Mouse (Mus musculus): ENCODE results near the gene Nepn. TPM values are rescaled to one million over a fixed set of nuclear protein-coding genes. Genes with fewer than 3 reads are reported as not detected.

Gene Nepn
- polyA plus RNA-seq, 1 experiment from 2014 or later: not detected

- DNase-seq (ENCODE audit: low spot score) (no peak), ATAC-seq (ENCODE audit: low FRiP score) (no peak)
- Histone ChIP-seq H3K4me1 (replicated peaks; ENCODE audit: control insufficient read depth, insufficient read depth, low read length) (no peaks in the 10 kb centered on the region), H3K4me2 (replicated peaks; ENCODE audit: low read depth, low read length) (no peak overlapping the region), H3K27me3 (ENCODE audit: control insufficient read depth, insufficient read depth, low read length) (no peaks in the 10 kb centered on the region), H3K9ac (ENCODE audit: low read depth, low read length) (no peak overlapping the region), H3K27ac (ENCODE audit: low read depth, low read length) (no peak overlapping the region), H3K36me3 (ENCODE audit: control insufficient read depth, insufficient read depth, low read length) (peaks cover 7% of the 10 kb centered on the region; the same call in 1 of the 2 replicates), H3K4me3 (ENCODE audit: low read depth, low read length) (no peak overlapping the region), H3K9me3 (ENCODE audit: control insufficient read depth, low read length) (no peaks in the 10 kb centered on the region)
- WGBS: 52% methylated on average over 2 of the region's 2 CpGs
These were observed 39.1 kb downstream of the Nepn start for GRCm38 (mm10) chr10:52427634-52428415.

- no peaks in the 10 kb centered on the region for H3K4me1 ChIP-seq (replicated peaks; ENCODE audit: control insufficient read depth, insufficient read depth, low read length)
- H3K4me3 ChIP-seq (ENCODE audit: low read depth, low read length): no peak overlapping the region
- WGBS: 90% methylated on average over 1 of the region's 1 CpGs
- ATAC-seq (ENCODE audit: low FRiP score): no peak
- H3K27me3 ChIP-seq (ENCODE audit: control insufficient read depth, insufficient read depth, low read length): no peaks in the 10 kb centered on the region
- DNase-seq (ENCODE audit: low spot score): no peak
- H3K27ac ChIP-seq (ENCODE audit: low read depth, low read length): no peak overlapping the region
- H3K9me3 ChIP-seq (ENCODE audit: control insufficient read depth, low read length): no peaks in the 10 kb centered on the region
- no peak overlapping the region for H3K4me2 ChIP-seq (replicated peaks; ENCODE audit: low read depth, low read length)
- peaks cover 7% of the 10 kb centered on the region; the same call in 1 of the 2 replicates for H3K36me3 ChIP-seq (ENCODE audit: control insufficient read depth, insufficient read depth, low read length)
- no peak overlapping the region for H3K9ac ChIP-seq (ENCODE audit: low read depth, low read length)
These were observed 42.2 kb downstream of the Nepn start for GRCm38 (mm10) chr10:52430953-52431352.

GRCm38 (mm10) chr10:52434836-52435235 lies 46.1 kb downstream of the Nepn start:
- ATAC-seq (ENCODE audit: low FRiP score): no peak
- H3K9me3 ChIP-seq (ENCODE audit: control insufficient read depth, low read length): no peaks in the 10 kb centered on the region
- H3K4me3 ChIP-seq (ENCODE audit: low read depth, low read length): no peak overlapping the region
- peaks cover 9% of the 10 kb centered on the region; the same call in 1 of the 2 replicates for H3K36me3 ChIP-seq (ENCODE audit: control insufficient read depth, insufficient read depth, low read length)
- H3K9ac ChIP-seq (ENCODE audit: low read depth, low read length): no peak overlapping the region
- H3K4me1 ChIP-seq (replicated peaks; ENCODE audit: control insufficient read depth, insufficient read depth, low read length): no peaks in the 10 kb centered on the region
- H3K4me2 ChIP-seq (replicated peaks; ENCODE audit: low read depth, low read length): no peak overlapping the region
- H3K27me3 ChIP-seq (ENCODE audit: control insufficient read depth, insufficient read depth, low read length): no peaks in the 10 kb centered on the region
- 94% methylated on average over 8 of the region's 8 CpGs for WGBS
- DNase-seq (ENCODE audit: low spot score): no peak
- H3K27ac ChIP-seq (ENCODE audit: low read depth, low read length): no peak overlapping the region

Other genes starting within 250 kb of the Nepn start
- 0.03 TPM in 1 of 2 replicates, not detected in the other for gene Ros1, start 193.7 kb upstream of the Nepn start, polyA plus RNA-seq (2014; fragmentation: Nextera tagmentation; extraction: Ambion mirVana)
- 18.8 and 22.5 TPM in 2 replicates for gene Dcbld1, start 155.4 kb upstream of the Nepn start, polyA plus RNA-seq (2014; fragmentation: Nextera tagmentation; extraction: Ambion mirVana)
- not detected in 2 replicates for gene Gm26741, start 30.2 kb upstream of the Nepn start, polyA plus RNA-seq (2014; fragmentation: Nextera tagmentation; extraction: Ambion mirVana)
- 19.8 and 20.6 TPM in 2 replicates for gene Gopc, start 6.8 kb upstream of the Nepn start, polyA plus RNA-seq (2014; fragmentation: Nextera tagmentation; extraction: Ambion mirVana)
- 17.1 and 17.6 TPM in 2 replicates for gene Nus1, start 28.6 kb downstream of the Nepn start, polyA plus RNA-seq (2014; fragmentation: Nextera tagmentation; extraction: Ambion mirVana)